Mouse (Mus musculus) lung, adult 2 months (tissue): ENCODE measurements around the gene Gpt2.

ENCODE experiments used
- CTCF ChIP-seq: fragments of 200-500 bp; IDR thresholded peaks from 2 replicates; pipeline ENCODE4 v1.5.1; 2011; ENCODE audit warnings: mild to moderate bottlenecking, low read length, control low read depth; ENCODE audit not compliant: insufficient read depth
- POLR2A ChIP-seq: fragments of 200-500 bp; IDR thresholded peaks from 2 replicates; pipeline ENCODE4 v1.6.1; 2011; ENCODE audit warnings: low read depth, mild to moderate bottlenecking, control low read depth, low read length, borderline replicate concordance; ENCODE audit errors: extremely low read depth

- TF ChIP-seq CTCF (no peak), POLR2A (no peak)
Observed at GRCm38 (mm10) chr8:85567801-85568200, 75.4 kb downstream of the Gpt2 start.
